Mouse (Mus musculus) myocyte (in vitro differentiated cells): ENCODE measurements at regions not wholly inside any gene's neighbourhood (a gene's known extent, or its start where the extent isn't known, plus 50 kb on each side); places are given as distances from the start of the nearest gene placed in this dataset.

Source experiments
- H3K27me3 ChIP-seq: one replicate; pipeline ENCODE4 v1.6.1; 2011; ENCODE audit not compliant: control insufficient read depth, insufficient read depth, insufficient read length
- H3K36me3 ChIP-seq: one replicate; pipeline ENCODE4 v1.6.1; 2011; ENCODE audit not compliant: control insufficient read depth, insufficient read depth
- H3K4me2 ChIP-seq: one replicate; pipeline ENCODE4 v1.6.1; 2011; ENCODE audit warnings: low read depth, control low read depth
- H3K4me3 ChIP-seq: one replicate; pipeline ENCODE4 v1.5.1; 2011; ENCODE audit warnings: mild to moderate bottlenecking, control low read depth, moderate library complexity
- H3K79me2 ChIP-seq: one replicate; pipeline ENCODE4 v1.6.1; 2011; ENCODE audit not compliant: control insufficient read depth, insufficient read depth
- H3ac ChIP-seq: one replicate; pipeline ENCODE4 v1.6.1; 2011; ENCODE audit not compliant: control insufficient read depth, insufficient read length
- CEBPB ChIP-seq: IDR thresholded peaks from 2 replicates; pipeline ENCODE4 v1.6.1; 2011; ENCODE audit warnings: mild to moderate bottlenecking, moderate library complexity; ENCODE audit not compliant: poor library complexity, insufficient read depth, severe bottlenecking
- E2F4 ChIP-seq: IDR thresholded peaks from one replicate; pipeline ENCODE4 v1.6.1; 2011; ENCODE audit warnings: mild to moderate bottlenecking, control low read depth, moderate library complexity; ENCODE audit not compliant: insufficient read depth
- MAX ChIP-seq: IDR thresholded peaks from one replicate; pipeline ENCODE4 v1.6.1; 2011; ENCODE audit warnings: low read depth, mild to moderate bottlenecking, control low read depth
- MYOD1 ChIP-seq, 3 experiments: IDR thresholded peaks; one replicate each; pipeline ENCODE4 v1.6.1; 2011; ENCODE audit warnings: control low read depth in 2 of 3, low read depth in 2 of 3, mild to moderate bottlenecking in 2 of 3, moderate library complexity in 1 of 3; ENCODE audit not compliant: insufficient read length in 2 of 3, control insufficient read depth in 1 of 3
- MYOG ChIP-seq, 3 experiments: IDR thresholded peaks; one replicate each; pipeline ENCODE4 v1.6.1; 2011; ENCODE audit warnings: control low read depth in 2 of 3, low read depth in 2 of 3, mild to moderate bottlenecking in 2 of 3; ENCODE audit not compliant: insufficient read length in 2 of 3, control insufficient read depth in 1 of 3, insufficient read depth in 1 of 3
- POLR2A ChIP-seq: IDR thresholded peaks from one replicate; pipeline ENCODE4 v1.6.1; 2011; ENCODE audit warnings: low read depth, mild to moderate bottlenecking, control low read depth, moderate library complexity; ENCODE audit not compliant: insufficient read length
- POLR2AphosphoS2 ChIP-seq: IDR thresholded peaks from one replicate; pipeline ENCODE4 v1.6.1; 2011; ENCODE audit warnings: low read depth, control low read depth; ENCODE audit not compliant: insufficient read length
- REST ChIP-seq: IDR thresholded peaks from one replicate; pipeline ENCODE4 v1.6.1; 2011; ENCODE audit warnings: mild to moderate bottlenecking, control low read depth, moderate library complexity; ENCODE audit not compliant: insufficient read depth, insufficient read length
- SRF ChIP-seq: IDR thresholded peaks from one replicate; pipeline ENCODE4 v1.6.1; 2011; ENCODE audit warnings: low read depth; ENCODE audit not compliant: control insufficient read depth, insufficient read length
- TCF12 ChIP-seq: IDR thresholded peaks from one replicate; pipeline ENCODE4 v1.6.1; 2011; ENCODE audit warnings: mild to moderate bottlenecking, control low read depth; ENCODE audit not compliant: poor library complexity, insufficient read depth, severe bottlenecking
- TCF3 ChIP-seq: IDR thresholded peaks from one replicate; pipeline ENCODE4 v1.6.1; 2011; ENCODE audit warnings: low read depth, control low read depth; ENCODE audit not compliant: insufficient read length
- USF1 ChIP-seq: IDR thresholded peaks from one replicate; pipeline ENCODE4 v1.6.1; 2011; ENCODE audit warnings: low read depth, mild to moderate bottlenecking, control low read depth, moderate library complexity

- Histone ChIP-seq H3ac (no peak overlapping the region), H3K36me3 (no peaks in the 10 kb centered on the region), H3K79me2 (no peaks in the 10 kb centered on the region), H3K4me3 (no peak overlapping the region), H3K4me2 (no peak overlapping the region), H3K27me3 (peaks cover 12% of the 10 kb centered on the region)
- TF ChIP-seq TCF12: no peak
- TF ChIP-seq MYOD1 (IDR thresholded peaks at IDR 0.05; ENCODE audit: control insufficient read depth in 1 of 3, insufficient read length in 2 of 3, low read depth in 2 of 3): no peak
- TF ChIP-seq POLR2AphosphoS2: no peak
- no peak for TF ChIP-seq MAX
- TF ChIP-seq MYOG (IDR thresholded peaks at IDR 0.05; ENCODE audit: control insufficient read depth in 1 of 3, insufficient read depth in 1 of 3, insufficient read length in 2 of 3, low read depth in 2 of 3): no peak
- no peak for TF ChIP-seq USF1
- TF ChIP-seq CEBPB: no peak
- no peak for TF ChIP-seq E2F4
- TF ChIP-seq SRF: no peak
- TF ChIP-seq REST: no peak
- TF ChIP-seq POLR2A: no peak
- no peak for TF ChIP-seq TCF3
These were observed 58.2 kb upstream of the Dlk1 start for GRCm38 (mm10) chr12:109394396-109394795.

GRCm38 (mm10) chr12:109396614-109397013 is 56.0 kb upstream of the Dlk1 start:
- H3K27me3 ChIP-seq: no peaks in the 10 kb centered on the region
- TF ChIP-seq POLR2AphosphoS2: no peak
- H3K36me3 ChIP-seq: no peaks in the 10 kb centered on the region
- H3K4me3 ChIP-seq: no peak overlapping the region
- no peak overlapping the region for H3K4me2 ChIP-seq
- no peak overlapping the region for H3ac ChIP-seq
- no peaks in the 10 kb centered on the region for H3K79me2 ChIP-seq

- H3K79me2 ChIP-seq: no peaks in the 10 kb centered on the region
- no peak overlapping the region for H3K4me3 ChIP-seq
- TF ChIP-seq E2F4 (no peak), TCF12 (no peak), CEBPB (no peak)
- H3K4me2 ChIP-seq: no peak overlapping the region
- H3ac ChIP-seq: no peak overlapping the region
- H3K27me3 ChIP-seq: no peaks in the 10 kb centered on the region
- H3K36me3 ChIP-seq: no peaks in the 10 kb centered on the region
These were observed 55.2 kb upstream of the Dlk1 start for GRCm38 (mm10) chr12:109397175-109398058.

GRCm38 (mm10) chr12:109398473-109398872 is 54.1 kb upstream of the Dlk1 start:
- H3K79me2 ChIP-seq: no peaks in the 10 kb centered on the region
- H3K36me3 ChIP-seq: no peaks in the 10 kb centered on the region
- TF ChIP-seq MYOG (IDR thresholded peaks at IDR 0.05; ENCODE audit: control insufficient read depth in 1 of 3, insufficient read depth in 1 of 3, insufficient read length in 2 of 3, low read depth in 2 of 3) (no peak), TCF12 (no peak), POLR2A (no peak), CEBPB (no peak), POLR2AphosphoS2 (no peak), E2F4 (no peak), USF1 (no peak), MAX (no peak)
- H3K4me2 ChIP-seq: no peak overlapping the region
- no peak overlapping the region for H3ac ChIP-seq
- H3K4me3 ChIP-seq: no peak overlapping the region
- no peaks in the 10 kb centered on the region for H3K27me3 ChIP-seq

- no peaks in the 10 kb centered on the region for H3K79me2 ChIP-seq
- H3K27me3 ChIP-seq: no peaks in the 10 kb centered on the region
- no peak overlapping the region for H3K4me2 ChIP-seq
- no peaks in the 10 kb centered on the region for H3K36me3 ChIP-seq
- no peak overlapping the region for H3ac ChIP-seq
- H3K4me3 ChIP-seq: no peak overlapping the region
- TF ChIP-seq TCF3 (no peak), SRF (no peak), MAX (no peak), E2F4 (no peak), MYOD1 (IDR thresholded peaks at IDR 0.05; ENCODE audit: control insufficient read depth in 1 of 3, insufficient read length in 2 of 3, low read depth in 2 of 3) (no peak), USF1 (no peak), MYOG (IDR thresholded peaks at IDR 0.05; ENCODE audit: control insufficient read depth in 1 of 3, insufficient read depth in 1 of 3, insufficient read length in 2 of 3, low read depth in 2 of 3) (no peak), CEBPB (no peak), TCF12 (no peak), POLR2AphosphoS2 (no peak), POLR2A (no peak), REST (no peak)
These were observed 53.7 kb upstream of the Dlk1 start for GRCm38 (mm10) chr12:109398951-109399350.
